Mouse (Mus musculus) lung, postnatal 0 days (tissue): ENCODE results near the gene Itpka. TPM values are rescaled to one million over a fixed set of nuclear protein-coding genes. Genes with fewer than 3 reads are reported as not detected.

ENCODE experiments used
- ATAC-seq: fragments of 200-750 bp; cut with Nextera tagmentation; 2 replicates; pipeline ENCODE4 v1.8.0; 2017; ENCODE audit warnings: moderate library complexity
- DNase-seq: peaks from one replicate; pipeline ENCODE4 v3.0.0-alpha.2; 2016; ENCODE audit warnings: low spot score
- H3K27ac ChIP-seq: fragments of 300-500 bp; sonication (generic); 2 replicates; pipeline ENCODE4 v1.5.1; 2014; ENCODE audit warnings: antibody characterized with exemption, mild to moderate bottlenecking, low read length, mixed read lengths
- H3K27me3 ChIP-seq: fragments of 300-500 bp; sonication (generic); replicated peaks from 2 replicates; pipeline ENCODE4 v1.6.1; 2014; ENCODE audit warnings: low read length, mixed read lengths; ENCODE audit not compliant: insufficient read depth
- H3K36me3 ChIP-seq: fragments of 300-500 bp; sonication (generic); 2 replicates; pipeline ENCODE4 v1.6.1; 2014; ENCODE audit warnings: low read length, mixed read lengths; ENCODE audit not compliant: insufficient read depth
- H3K4me1 ChIP-seq: fragments of 300-500 bp; sonication (generic); 2 replicates; pipeline ENCODE4 v1.6.1; 2014; ENCODE audit warnings: antibody characterized with exemption, low read depth, low read length, mixed read lengths; ENCODE audit not compliant: insufficient read depth
- H3K4me2 ChIP-seq: fragments of 300-500 bp; sonication (generic); replicated peaks from 2 replicates; pipeline ENCODE4 v1.6.1; 2014; ENCODE audit warnings: low read depth, mild to moderate bottlenecking, low read length, moderate library complexity, mixed read lengths
- H3K4me3 ChIP-seq: fragments of 300-500 bp; sonication (generic); 2 replicates; pipeline ENCODE4 v1.5.1; 2014; ENCODE audit warnings: low read depth, low read length
- H3K9ac ChIP-seq: fragments of 300-500 bp; sonication (generic); replicated peaks from 2 replicates; pipeline ENCODE4 v1.6.1; 2014; ENCODE audit warnings: low read depth, mild to moderate bottlenecking
- H3K9me3 ChIP-seq: fragments of 300-500 bp; sonication (generic); 2 replicates; pipeline ENCODE4 v1.6.1; 2016; ENCODE audit warnings: low read length, mixed read lengths
- CTCF ChIP-seq: IDR thresholded peaks from 2 replicates; pipeline ENCODE4 v1.5.1; 2016; ENCODE audit warnings: antibody characterized with exemption, mild to moderate bottlenecking
- EP300 ChIP-seq: IDR thresholded peaks from 2 replicates; pipeline ENCODE4 v1.6.1; 2016; ENCODE audit warnings: antibody characterized with exemption, mild to moderate bottlenecking, control low read depth
- WGBS: fragments of 180-500 bp; shearing (Covaris S2); extraction: QIAGEN DNeasy Blood & Tissue Kit; methylation state at CpG from one replicate; pipeline ENCODE4 v1.1.7; 2014; 5-methylcytosine and 5-hydroxymethylcytosine counted together
- polyA plus RNA-seq: library from polyadenylated mRNA; unstranded; fragments of >200 nt; fragmentation: Nextera tagmentation; extraction: Ambion mirVana; gene quantifications from 2 replicates; pipeline ENCODE4 v1.2.1, GENCODE M21; 2015

The Itpka gene
- polyA plus RNA-seq, 1 experiment from 2014 or later, result 6.5 TPM

DNA sequence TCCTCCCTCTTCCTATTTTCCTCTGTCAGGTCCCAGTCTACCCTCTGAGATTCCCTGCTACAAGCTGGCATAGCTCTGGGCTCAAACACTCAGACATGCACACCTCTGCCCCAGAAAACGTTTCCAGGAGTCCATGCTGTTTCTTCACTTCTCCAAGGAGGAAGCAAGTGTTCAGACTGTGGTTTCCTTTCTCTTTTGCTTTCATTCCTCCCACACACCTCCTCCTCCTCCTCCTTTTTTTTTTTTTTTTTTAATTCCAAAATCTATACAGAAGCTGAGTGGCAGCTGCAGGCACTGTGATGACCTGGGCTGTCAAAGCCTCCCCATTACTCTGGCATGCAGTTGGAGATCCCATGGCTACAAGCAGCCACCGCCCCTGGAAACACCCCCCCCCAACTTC is 1.6 kb upstream of the Itpka start:
- H3K36me3 ChIP-seq, result no peaks in the 10 kb centered on the region
- no peak overlapping the region for H3K27ac ChIP-seq
- 16% methylated on average over 2 of the region's 2 CpGs for WGBS
- DNase-seq (peak; percentile 22), ATAC-seq (no peak)
- TF ChIP-seq CTCF (no peak), EP300 (no peak)
- H3K4me2 ChIP-seq, result no peak overlapping the region
- H3K27me3 ChIP-seq, result peaks cover 17% of the 10 kb centered on the region; the same call in 1 of the 2 replicates
- H3K9ac ChIP-seq, result no peak overlapping the region
- H3K9me3 ChIP-seq, result no peaks in the 10 kb centered on the region
- H3K4me3 ChIP-seq, result no peak overlapping the region
- H3K4me1 ChIP-seq, result peaks cover 25% of the 10 kb centered on the region

DNA sequence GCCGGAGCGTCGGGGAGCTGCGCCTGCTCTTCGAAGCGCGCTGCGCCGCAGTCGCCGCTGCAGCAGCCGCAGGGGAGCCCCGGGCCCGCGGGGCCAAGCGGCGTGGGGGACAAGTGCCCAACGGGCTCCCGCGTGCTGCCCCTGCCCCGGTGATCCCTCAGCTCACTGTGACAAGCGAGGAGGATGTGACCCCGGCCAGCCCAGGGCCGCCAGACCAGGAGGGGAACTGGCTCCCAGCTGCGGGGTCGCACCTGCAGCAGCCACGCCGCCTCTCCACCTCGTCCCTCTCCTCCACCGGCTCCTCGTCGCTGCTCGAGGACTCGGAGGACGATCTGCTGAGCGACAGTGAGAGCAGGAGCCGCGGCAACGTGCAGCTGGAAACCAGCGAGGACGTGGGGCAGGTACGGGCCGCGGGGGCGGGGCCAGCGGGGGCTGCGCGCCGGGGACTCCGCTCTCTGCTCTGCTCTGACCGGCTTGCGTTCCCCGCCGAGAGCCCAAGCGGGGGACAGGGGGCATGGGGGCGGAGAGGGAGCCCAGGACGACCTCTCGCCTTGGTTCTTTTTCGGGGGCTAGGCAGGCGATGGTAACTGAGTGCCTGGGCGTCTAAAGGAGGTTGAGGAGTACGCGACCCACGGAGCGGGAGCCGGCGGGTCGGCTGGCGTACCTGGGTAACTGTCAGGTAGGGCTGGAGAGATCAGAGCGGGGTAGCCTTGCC is 481 bp downstream of the Itpka start:
- 1% methylated on average over 49 of the region's 70 CpGs for WGBS
- peaks cover 25% of the 10 kb centered on the region for H3K4me1 ChIP-seq
- peak overlapping the region; percentile 67 for H3K4me3 ChIP-seq
- no peaks in the 10 kb centered on the region for H3K36me3 ChIP-seq
- peaks cover 17% of the 10 kb centered on the region; the same call in 1 of the 2 replicates for H3K27me3 ChIP-seq
- DNase-seq (peak; percentile 42), ATAC-seq (peak; percentile 2; the same call in 1 of the 2 replicates)
- H3K4me2 ChIP-seq, result peak overlapping the region; percentile 100
- H3K9ac ChIP-seq, result peak overlapping the region; percentile 46; the same call in 1 of the 2 replicates
- H3K27ac ChIP-seq, result no peak overlapping the region
- TF ChIP-seq EP300 (no peak), CTCF (no peak)
- no peaks in the 10 kb centered on the region for H3K9me3 ChIP-seq

DNA sequence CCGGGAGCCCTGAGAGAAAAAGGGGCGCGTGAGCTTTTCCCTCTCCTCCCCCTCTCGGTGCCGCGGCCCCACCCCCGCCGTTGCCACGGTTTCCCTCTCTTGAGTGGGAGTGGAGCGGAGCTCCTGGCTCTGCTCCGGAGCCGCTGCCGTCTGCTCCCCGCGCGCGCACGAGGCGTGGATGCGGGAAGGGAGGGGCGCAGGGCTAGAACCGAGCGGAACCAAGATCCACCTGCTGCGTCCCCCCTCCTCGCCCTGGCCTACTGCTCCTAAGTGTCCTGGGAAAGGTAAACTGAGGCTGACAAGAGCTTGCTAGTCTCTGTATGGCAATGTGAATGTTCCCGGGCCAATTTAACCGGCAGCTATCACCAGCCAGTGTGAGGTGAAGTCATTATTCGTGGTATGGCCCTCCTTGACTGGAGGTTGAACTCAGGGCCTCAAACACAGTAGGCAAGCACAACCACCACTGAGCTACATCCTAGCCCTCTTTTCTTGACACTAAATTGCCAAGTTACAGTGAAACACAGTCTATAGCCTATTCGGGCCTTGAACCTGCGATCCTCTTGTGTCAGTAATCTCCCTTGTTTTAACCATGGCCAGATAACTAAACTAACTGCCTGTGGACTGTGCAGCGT is 1.2 kb downstream of the Itpka start:
- peak overlapping the region; percentile 67 for H3K4me3 ChIP-seq
- H3K27ac ChIP-seq, result peak overlapping the region; percentile 32; the same call in 1 of the 2 replicates
- ATAC-seq (no peak), DNase-seq (no peak)
- H3K4me2 ChIP-seq, result peak overlapping the region; percentile 100
- 12% methylated on average over 13 of the region's 31 CpGs for WGBS
- TF ChIP-seq EP300 (no peak), CTCF (no peak)
- H3K36me3 ChIP-seq, result no peaks in the 10 kb centered on the region
- H3K9me3 ChIP-seq, result no peaks in the 10 kb centered on the region
- H3K9ac ChIP-seq, result no peak overlapping the region
- H3K4me1 ChIP-seq, result peaks cover 25% of the 10 kb centered on the region
- peaks cover 17% of the 10 kb centered on the region; the same call in 1 of the 2 replicates for H3K27me3 ChIP-seq

DNA sequence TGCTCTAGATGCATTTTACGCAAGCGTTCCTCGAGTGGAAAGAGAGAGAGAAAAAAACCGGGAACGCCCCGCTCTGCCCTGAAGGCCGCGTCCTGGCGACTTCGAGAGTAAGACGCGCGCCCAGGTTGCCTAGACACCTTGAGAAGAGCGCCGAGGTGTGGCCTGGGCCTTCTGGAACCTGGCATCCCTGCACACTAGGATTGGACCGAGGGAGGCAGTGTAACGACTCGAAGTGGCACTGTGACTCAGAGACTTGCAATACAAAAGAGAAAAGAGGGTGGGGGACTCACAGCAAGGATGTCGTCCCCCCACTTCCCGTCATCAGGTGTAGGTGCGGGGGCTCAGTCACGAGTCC is 1.6 kb downstream of the Itpka start:
- WGBS, result 12% methylated on average over 22 of the region's 22 CpGs
- peak overlapping the region; percentile 32; the same call in 1 of the 2 replicates for H3K27ac ChIP-seq
- DNase-seq, result peak; percentile 81

DNA sequence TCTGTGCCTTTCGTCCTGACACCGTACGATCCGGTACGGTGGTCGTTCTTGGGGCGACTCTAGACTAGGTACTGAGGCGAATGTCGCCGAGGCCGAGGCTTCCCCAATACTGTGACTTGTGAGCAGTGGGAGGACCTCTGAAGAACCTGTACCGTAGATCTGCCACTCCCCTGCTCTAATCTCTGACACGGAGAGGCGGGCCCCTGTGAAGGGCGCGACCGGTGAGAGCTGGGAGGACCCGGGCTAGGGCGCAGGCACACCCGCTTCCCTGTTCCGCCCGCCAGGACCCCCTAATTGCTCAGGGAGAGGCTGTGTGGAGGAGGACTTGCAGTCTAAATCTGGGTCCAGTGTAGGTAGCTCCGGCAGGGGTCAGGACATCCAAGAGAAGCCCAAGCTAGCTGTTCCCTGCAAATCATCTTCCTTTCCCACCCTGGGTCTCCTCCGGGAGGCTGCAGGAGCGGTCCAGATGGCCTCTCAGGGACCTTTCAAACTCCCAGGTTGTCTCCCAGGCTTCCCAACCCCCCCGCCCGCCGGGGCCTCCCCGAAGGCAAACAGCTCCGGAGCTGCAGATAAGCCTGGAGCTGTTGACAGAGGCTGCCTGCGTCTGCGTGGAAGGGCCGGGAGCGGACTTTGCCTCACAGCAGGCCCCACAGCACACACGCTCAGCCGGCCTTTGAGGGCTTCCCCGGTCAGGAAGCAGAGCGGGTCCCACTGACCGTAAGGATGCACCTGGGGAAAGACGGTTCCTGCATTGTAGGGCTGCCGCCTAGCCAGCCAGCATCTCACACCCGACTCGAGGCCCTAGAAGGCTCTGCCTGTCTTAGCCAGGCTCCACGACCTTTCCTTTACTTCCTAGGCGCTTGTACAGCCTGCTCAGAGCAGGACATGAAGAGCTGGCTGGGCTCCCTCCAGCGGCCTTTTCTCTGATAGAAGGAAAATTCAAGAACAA is 2.3 kb downstream of the Itpka start:
- DNase-seq (peak; percentile 84), ATAC-seq (peak; percentile 82)
- TF ChIP-seq CTCF (peak; percentile 19), EP300 (no peak)
- Histone ChIP-seq H3K9ac (no peak overlapping the region), H3K4me2 (peak overlapping the region; percentile 100), H3K27me3 (peaks cover 17% of the 10 kb centered on the region; the same call in 1 of the 2 replicates), H3K4me3 (peak overlapping the region; percentile 17), H3K27ac (peak overlapping the region; percentile 32; the same call in 1 of the 2 replicates), H3K4me1 (peaks cover 25% of the 10 kb centered on the region), H3K9me3 (no peaks in the 10 kb centered on the region), H3K36me3 (no peaks in the 10 kb centered on the region)
- 8% methylated on average over 45 of the region's 46 CpGs for WGBS

More for the DNA sequence above, 1.6 kb downstream of the Itpka start:
- no peaks in the 10 kb centered on the region for H3K36me3 ChIP-seq
- peak; percentile 71 for ATAC-seq
- H3K4me1 ChIP-seq, result peaks cover 25% of the 10 kb centered on the region
- H3K9me3 ChIP-seq, result no peaks in the 10 kb centered on the region
- peaks cover 17% of the 10 kb centered on the region; the same call in 1 of the 2 replicates for H3K27me3 ChIP-seq
- TF ChIP-seq CTCF, result 0 out of 2 replicates have a peak, but pooled peaks have one; percentile 10
- TF ChIP-seq EP300, result no peak
- peak overlapping the region; percentile 17 for H3K4me3 ChIP-seq
- no peak overlapping the region for H3K9ac ChIP-seq
- H3K4me2 ChIP-seq, result peak overlapping the region; percentile 100
